Mouse (Mus musculus): ENCODE results near the gene Izumo1r. TPM values are rescaled to one million over a fixed set of nuclear protein-coding genes. Genes with fewer than 3 reads are reported as not detected.

Izumo1r gene
- polyA plus RNA-seq, 1 experiment from 2014 or later = not detected

DNA sequence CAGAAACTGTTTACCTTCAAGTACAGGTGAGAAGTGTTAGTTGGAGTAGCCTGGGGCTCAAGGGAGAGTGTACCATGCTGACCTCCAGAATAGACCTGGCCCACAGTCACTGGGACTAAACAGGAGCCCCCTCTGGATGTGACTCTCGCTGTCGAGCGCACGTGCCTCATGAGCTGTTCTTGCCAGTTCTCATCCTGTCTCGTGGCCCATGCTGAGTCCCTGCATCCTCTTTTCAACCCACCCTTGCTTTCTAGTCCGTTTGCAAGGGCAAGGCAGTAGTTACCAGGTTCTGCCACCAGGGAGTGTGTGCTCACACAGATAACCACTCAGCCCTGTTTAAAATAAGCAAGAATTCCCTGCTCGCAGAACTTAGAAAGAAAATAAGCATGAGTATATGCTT is 36.8 kb downstream of the Izumo1r start:
- WGBS = 35% methylated on average over 7 of the region's 7 CpGs

DNA sequence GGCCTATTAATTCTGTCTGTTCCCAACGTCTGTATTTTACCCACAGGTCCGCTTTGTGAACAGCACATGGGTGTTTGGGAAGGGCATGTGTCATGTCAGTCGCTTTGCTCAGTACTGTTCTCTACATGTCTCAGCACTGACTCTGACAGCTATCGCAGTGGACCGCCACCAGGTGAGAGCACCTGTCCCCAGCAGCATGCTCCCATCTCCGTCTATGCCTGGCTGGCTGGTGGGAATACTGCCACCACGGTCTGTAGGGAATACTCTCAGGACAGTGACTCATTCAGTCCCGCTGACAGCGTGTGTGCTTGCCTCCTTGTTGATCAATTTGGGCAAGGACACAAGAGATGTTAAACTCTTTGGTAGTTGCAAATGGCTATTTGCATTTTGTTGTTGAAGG is 39.0 kb downstream of the Izumo1r start:
- Histone ChIP-seq H3K9ac (replicated peaks; ENCODE audit: low read length) (no peak overlapping the region), H3K4me1 (ENCODE audit: control insufficient read depth, insufficient read depth, low read length) (no peaks in the 10 kb centered on the region; the same call in none of the 2 replicates), H3K27ac (replicated peaks; ENCODE audit: low read depth, low read length) (no peak overlapping the region), H3K4me3 (replicated peaks; ENCODE audit: low read depth, low read length) (no peak overlapping the region), H3K27me3 (ENCODE audit: control insufficient read depth, insufficient read depth, low read length) (peaks cover 13% of the 10 kb centered on the region), H3K9me3 (ENCODE audit: control insufficient read depth, low read length) (no peaks in the 10 kb centered on the region), H3K36me3 (ENCODE audit: control insufficient read depth, insufficient read depth, low read length) (no peaks in the 10 kb centered on the region), H3K4me2 (ENCODE audit: low read length) (no peak overlapping the region)
- ATAC-seq (ENCODE audit: low FRiP score, low TSS enrichment) (no peak), DNase-seq (no peak)
- 88% methylated on average over 9 of the region's 9 CpGs for WGBS

More for the DNA sequence above, 36.8 kb downstream of the Izumo1r start:
- Histone ChIP-seq H3K4me1 (ENCODE audit: control insufficient read depth, insufficient read depth, low read length) (0 out of 2 replicates have a peak, but pooled peaks cover 5% of the 10 kb centered on the region), H3K27me3 (ENCODE audit: control insufficient read depth, insufficient read depth, low read length) (no peaks in the 10 kb centered on the region), H3K4me2 (ENCODE audit: low read length) (no peak overlapping the region), H3K27ac (replicated peaks; ENCODE audit: low read depth, low read length) (no peak overlapping the region), H3K36me3 (ENCODE audit: control insufficient read depth, insufficient read depth, low read length) (no peaks in the 10 kb centered on the region), H3K9me3 (ENCODE audit: control insufficient read depth, low read length) (no peaks in the 10 kb centered on the region), H3K4me3 (replicated peaks; ENCODE audit: low read depth, low read length) (no peak overlapping the region), H3K9ac (replicated peaks; ENCODE audit: low read length) (no peak overlapping the region)
- ATAC-seq (ENCODE audit: low FRiP score, low TSS enrichment) (0 out of 2 replicates have a peak, but pooled peaks have one; percentile 14), DNase-seq (peak; percentile 76)

DNA sequence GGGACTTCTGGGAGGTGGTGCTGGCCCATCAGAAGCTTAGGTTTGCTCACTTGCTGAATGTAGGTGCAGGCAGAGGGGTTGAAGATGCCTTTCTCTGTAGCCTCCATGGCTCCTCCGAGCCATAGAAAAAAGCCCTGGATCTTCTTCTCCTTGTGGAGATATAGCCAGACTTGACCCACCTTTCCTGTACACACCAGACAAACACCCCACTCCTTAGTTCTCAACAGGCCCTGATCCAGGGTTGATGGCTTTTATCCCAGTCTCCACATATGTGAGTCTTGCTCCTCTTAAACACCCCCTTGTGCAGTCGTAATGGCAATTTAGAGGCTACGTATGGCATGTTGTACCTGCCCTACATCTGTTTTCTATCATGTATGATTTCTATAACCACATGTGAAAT is 40.6 kb downstream of the Izumo1r start:
- WGBS = 94% methylated on average over 3 of the region's 3 CpGs
- no peak overlapping the region for H3K27ac ChIP-seq (replicated peaks; ENCODE audit: low read depth, low read length)
- no peak overlapping the region for H3K9ac ChIP-seq (replicated peaks; ENCODE audit: low read length)
- ATAC-seq (ENCODE audit: low FRiP score, low TSS enrichment) (no peak), DNase-seq (no peak)
- H3K4me3 ChIP-seq (replicated peaks; ENCODE audit: low read depth, low read length) = no peak overlapping the region
- H3K4me2 ChIP-seq (ENCODE audit: low read length) = no peak overlapping the region
- peaks cover 22% of the 10 kb centered on the region for H3K27me3 ChIP-seq (ENCODE audit: control insufficient read depth, insufficient read depth, low read length)
- no peaks in the 10 kb centered on the region for H3K9me3 ChIP-seq (ENCODE audit: control insufficient read depth, low read length)
- no peaks in the 10 kb centered on the region for H3K36me3 ChIP-seq (ENCODE audit: control insufficient read depth, insufficient read depth, low read length)
- no peaks in the 10 kb centered on the region; the same call in none of the 2 replicates for H3K4me1 ChIP-seq (ENCODE audit: control insufficient read depth, insufficient read depth, low read length)

DNA sequence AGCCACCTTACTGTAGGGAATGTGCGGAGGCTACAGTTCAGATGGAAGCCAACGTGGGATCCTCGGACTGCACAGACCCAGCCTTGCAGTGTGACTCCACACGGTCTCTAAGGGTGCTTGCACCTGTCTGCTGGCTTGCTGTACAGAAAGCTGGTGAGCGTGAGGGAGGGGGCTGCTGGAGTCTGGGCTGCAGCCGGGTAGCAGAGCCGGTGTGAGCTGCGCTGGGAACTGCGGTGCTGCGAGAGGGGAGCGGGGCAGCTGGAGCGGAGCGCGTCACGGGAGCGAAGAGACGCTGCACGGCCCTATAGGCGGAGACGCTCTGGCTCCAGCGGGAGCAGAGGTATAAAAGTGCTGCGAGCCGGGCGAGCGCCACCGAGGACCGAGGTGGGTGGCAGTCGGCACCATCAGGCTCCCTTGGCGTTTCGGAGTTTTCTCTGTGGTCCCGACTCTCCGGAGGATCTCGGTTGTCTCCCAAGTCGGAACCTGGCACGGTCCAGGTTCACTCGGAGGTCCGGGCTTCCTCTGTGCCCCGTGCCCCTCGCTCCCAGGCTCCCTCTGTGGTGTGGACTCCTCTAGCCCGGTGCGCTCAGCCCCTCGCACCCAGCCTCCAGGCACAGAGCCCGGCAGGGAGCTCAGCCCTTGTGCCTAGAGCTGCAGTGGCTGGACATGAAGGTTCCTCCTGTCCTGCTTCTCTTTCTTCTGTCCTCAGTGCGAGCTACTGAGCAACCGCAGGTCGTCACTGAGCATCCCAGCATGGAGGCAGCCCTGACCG is 43.7 kb downstream of the Izumo1r start, which contains the start of gene Gpr83:
Gene Gpr83 (plus strand): TSS at position 343 of the 772 bp plus-strand sequence.
- no peaks in the 10 kb centered on the region for H3K9me3 ChIP-seq (ENCODE audit: control insufficient read depth, low read length)
- no peaks in the 10 kb centered on the region for H3K36me3 ChIP-seq (ENCODE audit: control insufficient read depth, insufficient read depth, low read length)
- H3K4me3 ChIP-seq (replicated peaks; ENCODE audit: low read depth, low read length) = peak within 1 kb of the TSS; percentile 49
- DNase-seq (peak; percentile 83), ATAC-seq (ENCODE audit: low FRiP score, low TSS enrichment) (peak; percentile 90)
- peak within 1 kb of the TSS; percentile 46 for H3K9ac ChIP-seq (replicated peaks; ENCODE audit: low read length)
- no peak within 1 kb of the TSS for H3K27ac ChIP-seq (replicated peaks; ENCODE audit: low read depth, low read length)
- no peaks in the 10 kb centered on the region; the same call in none of the 2 replicates for H3K4me1 ChIP-seq (ENCODE audit: control insufficient read depth, insufficient read depth, low read length)
- H3K27me3 ChIP-seq (ENCODE audit: control insufficient read depth, insufficient read depth, low read length) = peaks cover 22% of the 10 kb centered on the region
- WGBS = 2% methylated on average over 47 of the region's 47 CpGs
- peak within 1 kb of the TSS; percentile 87 for H3K4me2 ChIP-seq (ENCODE audit: low read length)

DNA sequence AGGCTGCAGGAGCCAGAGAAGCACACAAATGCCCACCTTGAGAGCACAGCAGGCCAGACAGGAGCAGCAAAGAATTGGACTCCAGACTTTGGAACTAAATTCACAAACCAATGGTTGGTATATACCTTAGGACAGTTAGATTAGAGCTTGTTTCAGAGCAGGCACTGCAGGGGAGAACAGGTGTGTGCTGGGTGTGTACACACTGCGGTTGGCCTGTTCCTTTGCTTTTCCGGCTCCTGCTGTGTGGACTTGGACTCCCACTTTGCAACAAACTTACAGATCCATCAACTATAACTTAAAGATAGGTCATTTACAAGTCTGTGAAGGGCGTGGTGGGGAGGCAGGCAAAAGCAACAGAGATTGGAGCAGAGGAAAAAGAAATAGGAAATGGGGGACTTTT is 45.0 kb downstream of the Izumo1r start:
- peaks cover 22% of the 10 kb centered on the region for H3K27me3 ChIP-seq (ENCODE audit: control insufficient read depth, insufficient read depth, low read length)
- H3K4me1 ChIP-seq (ENCODE audit: control insufficient read depth, insufficient read depth, low read length) = no peaks in the 10 kb centered on the region; the same call in none of the 2 replicates
- H3K9me3 ChIP-seq (ENCODE audit: control insufficient read depth, low read length) = no peaks in the 10 kb centered on the region
- DNase-seq = no peak
- no peaks in the 10 kb centered on the region for H3K36me3 ChIP-seq (ENCODE audit: control insufficient read depth, insufficient read depth, low read length)
- H3K27ac ChIP-seq (replicated peaks; ENCODE audit: low read depth, low read length) = no peak overlapping the region
- no peak overlapping the region for H3K4me3 ChIP-seq (replicated peaks; ENCODE audit: low read depth, low read length)
- H3K4me2 ChIP-seq (ENCODE audit: low read length) = no peak overlapping the region
- WGBS = 87% methylated on average over 3 of the region's 3 CpGs
- no peak for ATAC-seq (ENCODE audit: low FRiP score, low TSS enrichment)
- H3K9ac ChIP-seq (replicated peaks; ENCODE audit: low read length) = no peak overlapping the region

DNA sequence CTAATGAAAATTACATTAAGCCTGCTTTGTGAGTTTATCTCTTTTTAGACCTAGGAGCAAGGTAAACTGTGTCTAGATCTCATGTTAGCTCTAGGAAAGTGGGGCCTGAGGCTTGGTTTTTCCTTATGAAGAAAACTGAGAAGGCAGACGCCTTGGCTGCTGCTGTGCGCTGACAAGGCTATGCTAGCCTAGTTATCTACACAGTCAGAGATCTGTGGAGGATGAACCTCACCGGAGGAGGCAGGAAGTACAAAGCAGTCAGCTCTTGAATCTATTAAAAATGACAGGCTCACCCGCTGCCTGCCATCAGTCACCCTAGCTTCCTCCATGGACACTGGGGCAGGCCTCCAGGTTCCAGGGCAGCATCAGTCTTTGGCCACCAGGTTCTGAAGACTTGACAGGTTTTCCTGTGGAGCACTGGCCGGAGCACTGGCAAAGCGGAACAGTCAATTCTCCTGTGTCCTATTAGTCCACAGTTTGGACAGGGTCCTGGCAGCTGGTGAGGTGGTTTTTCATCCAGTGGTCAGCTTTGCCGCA is 45.5 kb downstream of the Izumo1r start:
- Histone ChIP-seq H3K4me3 (replicated peaks; ENCODE audit: low read depth, low read length) (no peak overlapping the region), H3K27ac (replicated peaks; ENCODE audit: low read depth, low read length) (no peak overlapping the region), H3K4me1 (ENCODE audit: control insufficient read depth, insufficient read depth, low read length) (no peaks in the 10 kb centered on the region; the same call in none of the 2 replicates), H3K9me3 (ENCODE audit: control insufficient read depth, low read length) (no peaks in the 10 kb centered on the region), H3K27me3 (ENCODE audit: control insufficient read depth, insufficient read depth, low read length) (peaks cover 22% of the 10 kb centered on the region), H3K36me3 (ENCODE audit: control insufficient read depth, insufficient read depth, low read length) (no peaks in the 10 kb centered on the region), H3K9ac (replicated peaks; ENCODE audit: low read length) (no peak overlapping the region), H3K4me2 (ENCODE audit: low read length) (no peak overlapping the region)
- ATAC-seq (ENCODE audit: low FRiP score, low TSS enrichment) (no peak), DNase-seq (no peak)
- 76% methylated on average over 7 of the region's 7 CpGs for WGBS

DNA sequence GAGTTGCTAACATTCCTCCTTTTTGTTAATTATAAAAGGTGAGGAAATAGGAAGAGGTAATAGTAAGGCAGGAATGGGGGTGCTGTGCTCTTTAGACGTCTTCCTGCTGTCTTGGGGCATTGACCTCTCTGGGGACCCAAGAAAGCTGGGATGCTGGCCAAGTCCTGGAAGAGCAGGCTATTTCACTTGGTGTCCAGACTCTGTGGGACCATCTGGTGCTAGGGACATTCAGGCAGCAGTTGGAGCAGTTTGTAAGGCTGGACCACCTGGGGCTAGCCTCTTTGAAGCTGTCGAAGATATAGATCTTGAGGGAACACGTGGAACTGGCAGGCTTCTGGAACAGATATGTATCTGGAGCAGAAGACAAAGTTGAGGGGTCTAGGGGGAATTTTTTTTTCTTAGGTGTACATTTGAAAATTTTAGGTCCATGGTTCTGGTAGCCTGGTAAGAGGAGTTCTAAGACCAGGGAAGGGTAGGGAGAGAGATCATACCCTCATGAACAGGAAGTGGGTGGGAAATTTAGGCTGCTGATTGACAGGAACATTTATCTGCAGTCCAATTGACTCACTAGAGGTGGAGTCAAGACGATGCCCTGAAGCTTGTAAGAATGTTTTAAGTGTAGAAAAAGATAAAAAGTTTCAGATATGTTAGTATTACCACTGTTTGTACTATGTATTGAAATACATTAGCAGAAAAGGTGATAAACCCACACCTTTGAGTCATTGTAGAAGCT is 46.7 kb downstream of the Izumo1r start:
- Histone ChIP-seq H3K9me3 (ENCODE audit: control insufficient read depth, low read length) (no peaks in the 10 kb centered on the region), H3K9ac (replicated peaks; ENCODE audit: low read length) (no peak overlapping the region), H3K27me3 (ENCODE audit: control insufficient read depth, insufficient read depth, low read length) (peaks cover 22% of the 10 kb centered on the region), H3K4me1 (ENCODE audit: control insufficient read depth, insufficient read depth, low read length) (no peaks in the 10 kb centered on the region; the same call in none of the 2 replicates), H3K4me3 (replicated peaks; ENCODE audit: low read depth, low read length) (no peak overlapping the region), H3K36me3 (ENCODE audit: control insufficient read depth, insufficient read depth, low read length) (no peaks in the 10 kb centered on the region), H3K4me2 (ENCODE audit: low read length) (no peak overlapping the region), H3K27ac (replicated peaks; ENCODE audit: low read depth, low read length) (no peak overlapping the region)
- no peak for ATAC-seq (ENCODE audit: low FRiP score, low TSS enrichment)
- DNase-seq = no peak
- WGBS = 55% methylated on average over 4 of the region's 4 CpGs

DNA sequence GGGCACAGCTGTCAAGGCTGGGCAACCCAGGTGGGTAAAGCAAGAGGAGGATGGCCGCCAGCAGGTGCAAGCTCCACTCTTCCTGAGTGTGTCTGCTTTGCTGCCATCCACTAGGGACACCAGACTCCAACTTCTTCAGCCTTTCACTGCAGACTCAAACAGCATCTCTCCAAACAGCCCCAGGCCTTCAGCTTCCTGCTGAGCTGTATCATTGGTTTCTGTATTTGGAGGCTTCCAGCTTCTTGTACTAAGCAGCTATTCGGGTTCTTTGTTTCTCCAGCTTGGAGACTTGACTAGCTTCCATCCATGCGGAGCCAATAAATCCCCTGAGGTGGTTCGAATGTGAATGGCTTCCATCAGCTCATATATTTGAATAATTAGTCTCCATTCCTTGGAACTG is 49.2 kb downstream of the Izumo1r start:
- 48% methylated on average over 4 of the region's 4 CpGs for WGBS
- Histone ChIP-seq H3K9me3 (ENCODE audit: control insufficient read depth, low read length) (no peaks in the 10 kb centered on the region), H3K27me3 (ENCODE audit: control insufficient read depth, insufficient read depth, low read length) (peaks cover 9% of the 10 kb centered on the region; the same call in 1 of the 2 replicates), H3K4me2 (ENCODE audit: low read length) (no peak overlapping the region), H3K27ac (replicated peaks; ENCODE audit: low read depth, low read length) (no peak overlapping the region), H3K9ac (replicated peaks; ENCODE audit: low read length) (no peak overlapping the region), H3K4me1 (ENCODE audit: control insufficient read depth, insufficient read depth, low read length) (no peaks in the 10 kb centered on the region; the same call in 1 of the 2 replicates), H3K36me3 (ENCODE audit: control insufficient read depth, insufficient read depth, low read length) (no peaks in the 10 kb centered on the region), H3K4me3 (replicated peaks; ENCODE audit: low read depth, low read length) (no peak overlapping the region)
- peak; percentile 19 for DNase-seq
- ATAC-seq (ENCODE audit: low FRiP score, low TSS enrichment) = no peak

Measured in midbrain, embryonic 14.5 days (tissue).